Mouse (Mus musculus) CH12.LX (cell line): ENCODE results near the gene Taar6.

Experiments used
- BHLHE40 ChIP-seq: IDR thresholded peaks from 2 replicates; pipeline ENCODE4 v1.6.1; 2011; ENCODE audit warnings: mild to moderate bottlenecking, low read depth, low read length, improper control_type of control experiment
- CHD1 ChIP-seq: IDR thresholded peaks from 2 replicates; pipeline ENCODE4 v1.6.1; 2012; ENCODE audit warnings: low read depth, low read length, improper control_type of control experiment, inconsistent platforms
- CTCF ChIP-seq, 2 experiments: IDR thresholded peaks in 1 of 2; conservative IDR thresholded peaks in 1 of 2; 2 replicates each; pipeline ENCODE4 v1.5.1; 2011 to 2012; ENCODE audit warnings: low read depth in 2 of 2, low read length in 2 of 2, improper control_type of control experiment in 1 of 2, inconsistent platforms in 1 of 2, mild to moderate bottlenecking in 1 of 2, moderate library complexity in 1 of 2
- E2F4 ChIP-seq: IDR thresholded peaks from 2 replicates; pipeline ENCODE4 v1.6.1; 2011; ENCODE audit warnings: low read depth, low read length, improper control_type of control experiment; ENCODE audit not compliant: insufficient replicate concordance
- EP300 ChIP-seq: IDR thresholded peaks from 2 replicates; pipeline ENCODE4 v1.6.1; 2011; ENCODE audit warnings: low read length, improper control_type of control experiment
- GABPA ChIP-seq: IDR thresholded peaks from 2 replicates; pipeline ENCODE4 v1.6.1; 2012; ENCODE audit warnings: low read depth, low read length, improper control_type of control experiment, inconsistent platforms; ENCODE audit not compliant: insufficient replicate concordance
- JUN ChIP-seq: IDR thresholded peaks from 2 replicates; pipeline ENCODE4 v1.6.1; 2011; ENCODE audit warnings: low read depth, mild to moderate bottlenecking, low read length, improper control_type of control experiment, moderate library complexity; ENCODE audit not compliant: insufficient read depth
- MAFK ChIP-seq: IDR thresholded peaks from 2 replicates; pipeline ENCODE4 v1.6.1; 2011; ENCODE audit warnings: low read length, improper control_type of control experiment; ENCODE audit not compliant: insufficient replicate concordance
- MAX ChIP-seq: IDR thresholded peaks from 2 replicates; pipeline ENCODE4 v1.6.1; 2011; ENCODE audit warnings: low read length, improper control_type of control experiment
- MAZ ChIP-seq: IDR thresholded peaks from 2 replicates; pipeline ENCODE4 v1.6.1; 2012; ENCODE audit warnings: low read depth, mild to moderate bottlenecking, inconsistent platforms, low read length, improper control_type of control experiment, moderate library complexity
- POLR2A ChIP-seq: IDR thresholded peaks from 2 replicates; pipeline ENCODE4 v1.6.1; 2011; ENCODE audit warnings: low read depth, mild to moderate bottlenecking, improper control_type of control experiment, low read length
- RCOR1 ChIP-seq: conservative IDR thresholded peaks from 2 replicates; pipeline ENCODE4 v1.6.1; 2012; ENCODE audit warnings: low read depth, mild to moderate bottlenecking, inconsistent platforms, low read length, improper control_type of control experiment
- TCF12 ChIP-seq: IDR thresholded peaks from 2 replicates; pipeline ENCODE4 v1.6.1; 2014; ENCODE audit warnings: low read depth, mild to moderate bottlenecking, inconsistent platforms, low read length, improper control_type of control experiment
- USF2 ChIP-seq: conservative IDR thresholded peaks from 2 replicates; pipeline ENCODE4 v1.6.1; 2011; ENCODE audit warnings: low read depth, low read length, improper control_type of control experiment

GRCm38 (mm10) chr10:23937613-23938012 is 47.8 kb downstream of the Taar6 start:
- TF ChIP-seq CHD1 (no peak), USF2 (no peak), MAX (no peak), CTCF (conservative IDR thresholded peaks at IDR 0.05 in 1 of 2, IDR thresholded peaks at IDR 0.05 in 1 of 2; ENCODE audit: low read depth in 2 of 2, low read length in 2 of 2) (no peak), MAZ (no peak), TCF12 (no peak), JUN (no peak), E2F4 (no peak), EP300 (no peak), BHLHE40 (no peak), RCOR1 (no peak), POLR2A (no peak), GABPA (no peak), MAFK (no peak)
